Mouse (Mus musculus) liver, adult (tissue): ENCODE results near the gene Ank.

Experiments used
- GATA4 ChIP-seq: IDR thresholded peaks from 2 replicates; pipeline ENCODE4 v1.6.1; 2014; ENCODE audit warnings: mild to moderate bottlenecking, low read length; ENCODE audit not compliant: insufficient replicate concordance

Gene Ank

GRCm38 (mm10) chr15:27466131-27467080 is at the start of gene Ank:
TSS of gene Ank (plus strand) at chr15:27466677.
- TF ChIP-seq GATA4, result no peak

GRCm38 (mm10) chr15:27418566-27419331 is 47.7 kb upstream of the Ank start:
- no peak for TF ChIP-seq GATA4

GRCm38 (mm10) chr15:27421531-27421930 is 44.9 kb upstream of the Ank start:
- TF ChIP-seq GATA4, result no peak

GRCm38 (mm10) chr15:27427581-27427980 is 38.9 kb upstream of the Ank start:
- TF ChIP-seq GATA4, result no peak

GRCm38 (mm10) chr15:27430241-27430640 is 36.2 kb upstream of the Ank start:
- no peak for TF ChIP-seq GATA4

GRCm38 (mm10) chr15:27432851-27433615 is 33.4 kb upstream of the Ank start:
- no peak for TF ChIP-seq GATA4

- no peak for TF ChIP-seq GATA4
Measured at GRCm38 (mm10) chr15:27435409-27435808, 31.1 kb upstream of the Ank start.

- no peak for TF ChIP-seq GATA4
Measured at GRCm38 (mm10) chr15:27436194-27436593, 30.3 kb upstream of the Ank start.

GRCm38 (mm10) chr15:27441053-27441452 is 25.4 kb upstream of the Ank start:
- TF ChIP-seq GATA4, result no peak

GRCm38 (mm10) chr15:27441529-27441928 is 24.9 kb upstream of the Ank start:
- TF ChIP-seq GATA4, result no peak

GRCm38 (mm10) chr15:27441951-27442350 is 24.5 kb upstream of the Ank start:
- no peak for TF ChIP-seq GATA4

GRCm38 (mm10) chr15:27444772-27445347 is 21.6 kb upstream of the Ank start:
- TF ChIP-seq GATA4, result no peak

GRCm38 (mm10) chr15:27450689-27451088 is 15.8 kb upstream of the Ank start:
- no peak for TF ChIP-seq GATA4

GRCm38 (mm10) chr15:27451760-27452159 is 14.7 kb upstream of the Ank start:
- no peak for TF ChIP-seq GATA4

- TF ChIP-seq GATA4, result no peak
Measured at GRCm38 (mm10) chr15:27452496-27452895, 14.0 kb upstream of the Ank start.
